Mouse (Mus musculus) ES-E14 (cell line): ENCODE results near the gene Gm47985. TPM values are rescaled to one million over a fixed set of nuclear protein-coding genes. Genes with fewer than 3 reads are reported as not detected.

Experiments used
- DNase-seq: peaks from one replicate; pipeline ENCODE4 v3.0.0-alpha.2; 2013; ENCODE audit warnings: low read depth, low spot score
- H3K27ac ChIP-seq: 2 replicates; pipeline ENCODE4 v1.5.1; 2012; ENCODE audit warnings: low read depth, mild to moderate bottlenecking, low read length, moderate library complexity, mixed read lengths; ENCODE audit not compliant: poor library complexity, insufficient read depth, severe bottlenecking
- H3K36me3 ChIP-seq: 2 replicates; pipeline ENCODE4 v1.6.1; 2012; ENCODE audit warnings: mild to moderate bottlenecking, low read length, moderate library complexity, mixed read lengths; ENCODE audit not compliant: control insufficient read depth, poor library complexity, insufficient read depth, severe bottlenecking
- H3K4me1 ChIP-seq, 2 experiments: fragments of 150-350 bp in 1 of 2; sonication (generic) in 1 of 2; 2 replicates each; pipeline ENCODE4 v1.6.1; 2012; ENCODE audit warnings: low read length in 2 of 2, mild to moderate bottlenecking in 1 of 2, mixed read lengths in 1 of 2; ENCODE audit not compliant: control insufficient read depth in 2 of 2, insufficient read depth in 2 of 2, poor library complexity in 1 of 2
- H3K4me3 ChIP-seq, 2 experiments: fragments of 150-350 bp in 1 of 2; sonication (generic) in 1 of 2; 2 replicates each; pipeline ENCODE4 v1.5.1; 2012; ENCODE audit warnings: low read length in 2 of 2, low read depth in 1 of 2, mild to moderate bottlenecking in 1 of 2, mixed read lengths in 1 of 2; ENCODE audit not compliant: insufficient read depth in 1 of 2, poor library complexity in 1 of 2, severe bottlenecking in 1 of 2
- H3K9ac ChIP-seq: 2 replicates; pipeline ENCODE4 v1.6.1; 2012; ENCODE audit warnings: low read depth, mild to moderate bottlenecking, low read length, mixed read lengths; ENCODE audit not compliant: poor library complexity, insufficient read depth, severe bottlenecking
- H3K9me3 ChIP-seq: fragments of 150-350 bp; sonication (generic); 2 replicates; pipeline ENCODE4 v1.6.1; 2012; ENCODE audit warnings: low read depth, mild to moderate bottlenecking, low read length; ENCODE audit not compliant: control insufficient read depth, insufficient read depth
- CHD2 ChIP-seq: IDR thresholded peaks from 2 replicates; pipeline ENCODE4 v1.6.1; 2014; ENCODE audit warnings: mild to moderate bottlenecking, low read depth, low read length, inconsistent platforms
- HCFC1 ChIP-seq: IDR thresholded peaks from 2 replicates; pipeline ENCODE4 v1.6.1; 2012; ENCODE audit warnings: low read length, inconsistent platforms, borderline replicate concordance; ENCODE audit not compliant: insufficient read depth
- MAFK ChIP-seq: IDR thresholded peaks from 2 replicates; pipeline ENCODE4 v1.6.1; 2014; ENCODE audit warnings: mild to moderate bottlenecking, low read depth, low read length, inconsistent platforms; ENCODE audit not compliant: insufficient read depth
- ZC3H11A ChIP-seq: IDR thresholded peaks from 2 replicates; pipeline ENCODE4 v1.6.1; 2012; ENCODE audit warnings: low read depth, mild to moderate bottlenecking, inconsistent platforms, low read length, borderline replicate concordance
- ZNF384 ChIP-seq: IDR thresholded peaks from 2 replicates; pipeline ENCODE4 v1.6.1; 2012; ENCODE audit warnings: low read depth, low read length, inconsistent platforms
- in situ Hi-C, 2 experiments: fragments of 600-800 bp; cut with MboI; formaldehyde crosslinking; loops; one replicate each; pipeline ENCODE4 v1.15.1; 2025; ENCODE audit warnings: low sequenced_read_pairs in 2 of 2, inconsistent platforms in 1 of 2; ENCODE audit not compliant: unreplicated experiment in 2 of 2
- total RNA-seq: library from RNA; depleted of rRNA; stranded (reverse); fragments of 300-350 nt; gene quantifications from 2 replicates; pipeline ENCODE4 v1.2.3, GENCODE M21; 2012; rRNA removed

Gene Gm47985
- total RNA-seq, 1 experiment = not detected

- Histone ChIP-seq H3K9me3 (no peaks in the 10 kb centered on the region), H3K36me3 (no peaks in the 10 kb centered on the region), H3K4me3 (no peak overlapping the region), H3K9ac (no peak overlapping the region), H3K4me1 (no peaks in the 10 kb centered on the region), H3K27ac (no peak overlapping the region)
- TF ChIP-seq HCFC1 (no peak), MAFK (no peak), ZNF384 (no peak), CHD2 (no peak), ZC3H11A (no peak)
- DNase-seq = no peak
- in situ Hi-C loops = no loop called here
Observed at GRCm38 (mm10) chr1:151228320-151228989, 46.1 kb downstream of the Gm47985 start.

- H3K36me3 ChIP-seq = no peaks in the 10 kb centered on the region
- no peak overlapping the region for H3K27ac ChIP-seq
- no peak overlapping the region for H3K4me3 ChIP-seq
- in situ Hi-C loops = no loop called here
- TF ChIP-seq MAFK = no peak
- TF ChIP-seq ZNF384 = no peak
- TF ChIP-seq HCFC1 = no peak
- TF ChIP-seq ZC3H11A = no peak
- TF ChIP-seq CHD2 = no peak
- H3K4me1 ChIP-seq = peaks cover 1 to 12% of the 10 kb centered on the region in 2 experiments; a peak in 2 of 4 replicates
- no peak overlapping the region for H3K9ac ChIP-seq
- no peak for DNase-seq
- H3K9me3 ChIP-seq = no peaks in the 10 kb centered on the region
Observed at GRCm38 (mm10) chr1:151232346-151232745, 50.0 kb downstream of the Gm47985 start.

GRCm38 (mm10) chr1:151233756-151234155 lies 51.4 kb downstream of the Gm47985 start:
- Histone ChIP-seq H3K27ac (no peak overlapping the region), H3K9ac (no peak overlapping the region), H3K4me3 (no peak overlapping the region), H3K4me1 (peaks cover 1 to 12% of the 10 kb centered on the region in 2 experiments; a peak in 2 of 4 replicates), H3K9me3 (no peaks in the 10 kb centered on the region), H3K36me3 (no peaks in the 10 kb centered on the region)
- no peak for DNase-seq
- in situ Hi-C loops = no loop called here
- no peak for TF ChIP-seq HCFC1
- no peak for TF ChIP-seq MAFK
- no peak for TF ChIP-seq ZNF384
- TF ChIP-seq CHD2 = no peak
- no peak for TF ChIP-seq ZC3H11A

Other genes starting within 250 kb of the Gm47985 start
- 0.85 and 1.5 TPM in 2 replicates for gene Hmcn1, start 189.1 kb upstream of the Gm47985 start, total RNA-seq
- 0.49 and 0.58 TPM in 2 replicates for gene Gm8947, start 9.8 kb downstream of the Gm47985 start, total RNA-seq
- 1.3 and 1.7 TPM in 2 replicates for gene Gm47995, start 15.9 kb downstream of the Gm47985 start, total RNA-seq
- 0.58 and 0.62 TPM in 2 replicates for gene 3110040M04Rik, start 21.6 kb downstream of the Gm47985 start, total RNA-seq
- gene Gm47996, start 27.6 kb downstream of the Gm47985 start, total RNA-seq = 0.40 and 1.2 TPM in 2 replicates
- 76.9 and 89.5 TPM in 2 replicates for gene Ivns1abp, start 161.9 kb downstream of the Gm47985 start, total RNA-seq
- gene Swt1, start 245.9 kb downstream of the Gm47985 start, total RNA-seq = 16.9 and 22.6 TPM in 2 replicates
- gene Trmt1l, start 246.0 kb downstream of the Gm47985 start, total RNA-seq = 18.1 and 19.8 TPM in 2 replicates